Mouse (Mus musculus) heart, embryonic 11.5 days (tissue): Measurements from ENCODE around the gene Fbxl16. TPM values are rescaled to one million over a fixed set of nuclear protein-coding genes. Genes with fewer than 3 reads are reported as not detected.

Experiments used
- ATAC-seq: fragments of 200-750 bp; cut with Nextera tagmentation; replicated peaks from 2 replicates; pipeline ENCODE4 v1.8.0; 2017; ENCODE audit warnings: moderate library complexity; ENCODE audit not compliant: insufficient number of reproducible peaks, low FRiP score, low TSS enrichment
- H3K27ac ChIP-seq: fragments of 300-500 bp; sonication (generic); 2 replicates; pipeline ENCODE4 v1.5.1; 2014; ENCODE audit warnings: mild to moderate bottlenecking, low read depth, low read length
- H3K27me3 ChIP-seq: fragments of 300-500 bp; sonication (generic); 2 replicates; pipeline ENCODE4 v1.6.1; 2014; ENCODE audit warnings: mild to moderate bottlenecking, low read length, mixed read lengths; ENCODE audit not compliant: control insufficient read depth, insufficient read depth
- H3K36me3 ChIP-seq: fragments of 300-500 bp; sonication (generic); 2 replicates; pipeline ENCODE4 v1.6.1; 2014; ENCODE audit warnings: mild to moderate bottlenecking, low read length, moderate library complexity, mixed read lengths; ENCODE audit not compliant: control insufficient read depth, insufficient read depth
- H3K4me1 ChIP-seq: fragments of 300-500 bp; sonication (generic); 2 replicates; pipeline ENCODE4 v1.6.1; 2014; ENCODE audit warnings: low read length; ENCODE audit not compliant: control insufficient read depth, insufficient read depth
- H3K4me2 ChIP-seq: fragments of 300-500 bp; sonication (generic); 2 replicates; pipeline ENCODE4 v1.6.1; 2014; ENCODE audit warnings: mild to moderate bottlenecking, moderate library complexity
- H3K4me3 ChIP-seq: fragments of 300-500 bp; sonication (generic); 2 replicates; pipeline ENCODE4 v1.5.1; 2014; ENCODE audit warnings: low read depth, low read length
- H3K9ac ChIP-seq: fragments of 300-500 bp; sonication (generic); 2 replicates; pipeline ENCODE4 v1.6.1; 2014; ENCODE audit warnings: mild to moderate bottlenecking, low read depth, low read length, moderate library complexity
- H3K9me3 ChIP-seq: fragments of 300-500 bp; sonication (generic); replicated peaks from 2 replicates; pipeline ENCODE4 v1.6.1; 2016; ENCODE audit warnings: low read length; ENCODE audit not compliant: control insufficient read depth
- WGBS: fragments of 180-500 bp; shearing (Covaris S2); extraction: QIAGEN DNeasy Blood & Tissue Kit; methylation state at CpG from one replicate; pipeline ENCODE4 v1.1.7; 2014; ENCODE audit not compliant: insufficient replicate concordance; 5-methylcytosine and 5-hydroxymethylcytosine counted together
- microRNA-seq: library from miRNA; unstranded; fragments of <30 nt; microRNA quantifications from one replicate; pipeline ENCODE4, GENCODE M21; 2016; ENCODE audit warnings: borderline number of aligned reads
- polyA plus RNA-seq: library from polyadenylated mRNA; unstranded; fragments of >200 nt; fragmentation: Nextera tagmentation; extraction: Ambion mirVana; gene quantifications from 2 replicates; pipeline ENCODE4 v1.2.1, GENCODE M21; 2014

Fbxl16 gene
- polyA plus RNA-seq, 1 experiment from 2014 or later = 1.1 TPM

- peak overlapping the region; percentile 93 for H3K9ac ChIP-seq
- H3K4me2 ChIP-seq = peak overlapping the region; percentile 94
- WGBS = under 1% methylated on average over 38 of the region's 42 CpGs
- no peaks in the 10 kb centered on the region for H3K27me3 ChIP-seq
- H3K9me3 ChIP-seq = no peaks in the 10 kb centered on the region
- peak; percentile 36 for ATAC-seq
- peak overlapping the region; percentile 98 for H3K4me3 ChIP-seq
- peak overlapping the region; percentile 88 for H3K27ac ChIP-seq
- H3K4me1 ChIP-seq = peaks cover 8% of the 10 kb centered on the region; the same call in 1 of the 2 replicates
- no peaks in the 10 kb centered on the region for H3K36me3 ChIP-seq
Observed at GRCm38 (mm10) chr17:25867836-25868600, 59.1 kb downstream of the Fbxl16 start.

DNA sequence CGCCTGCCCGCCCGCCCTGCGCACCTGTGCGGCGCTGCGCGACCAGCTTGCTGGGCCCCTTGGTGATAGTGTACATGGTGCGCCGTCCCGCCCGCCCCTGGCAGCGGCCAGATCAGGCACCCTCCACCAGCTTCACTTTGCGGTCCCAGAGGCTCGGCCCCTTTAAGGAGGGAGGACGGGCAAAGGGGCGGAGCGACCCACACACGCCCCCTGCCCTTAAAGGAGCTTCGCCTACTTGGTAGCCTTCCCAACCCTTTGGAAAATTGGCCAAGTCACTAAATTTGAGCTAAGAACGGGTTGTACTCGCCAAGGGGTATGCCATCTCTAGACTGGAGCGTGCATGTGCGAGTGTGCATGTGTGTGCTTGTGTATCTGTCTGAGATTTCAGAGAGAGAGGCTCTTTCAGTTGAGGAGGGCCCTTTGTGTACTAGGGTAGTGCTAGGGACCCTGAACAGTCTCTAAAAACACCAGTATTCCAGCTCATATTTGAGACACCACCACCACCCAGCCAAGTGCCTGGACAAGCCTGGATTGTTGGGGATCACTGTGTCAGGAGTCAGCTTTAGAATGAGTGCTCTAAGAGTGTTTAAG lies 59.8 kb downstream of the Fbxl16 start, which contains the start of gene Mcrip2:
Mcrip2 (minus strand) TSS at position 164 of the 591 bp plus-strand sequence.
- peak within 1 kb of the TSS; percentile 88 for H3K27ac ChIP-seq
- ATAC-seq = peak; percentile 80; the same call in 1 of the 2 replicates
- 0% methylated on average over 24 of the region's 24 CpGs for WGBS
- H3K36me3 ChIP-seq = no peaks in the 10 kb centered on the region
- H3K9me3 ChIP-seq = no peaks in the 10 kb centered on the region
- no peaks in the 10 kb centered on the region for H3K27me3 ChIP-seq
- peak within 1 kb of the TSS; percentile 98 for H3K4me3 ChIP-seq
- H3K4me1 ChIP-seq = peaks cover 8% of the 10 kb centered on the region
- H3K4me2 ChIP-seq = peak within 1 kb of the TSS; percentile 94
- peak within 1 kb of the TSS; percentile 93 for H3K9ac ChIP-seq

GRCm38 (mm10) chr17:25869498-25869897 lies 60.6 kb downstream of the Fbxl16 start:
- H3K4me1 ChIP-seq = peaks cover 13% of the 10 kb centered on the region
- ATAC-seq = no peak
- no peak overlapping the region for H3K4me2 ChIP-seq
- 85% methylated on average over 8 of the region's 8 CpGs for WGBS
- H3K27ac ChIP-seq = no peak overlapping the region
- no peaks in the 10 kb centered on the region for H3K27me3 ChIP-seq
- H3K9me3 ChIP-seq = no peaks in the 10 kb centered on the region
- H3K4me3 ChIP-seq = no peak overlapping the region
- H3K36me3 ChIP-seq = no peaks in the 10 kb centered on the region
- H3K9ac ChIP-seq = no peak overlapping the region

DNA sequence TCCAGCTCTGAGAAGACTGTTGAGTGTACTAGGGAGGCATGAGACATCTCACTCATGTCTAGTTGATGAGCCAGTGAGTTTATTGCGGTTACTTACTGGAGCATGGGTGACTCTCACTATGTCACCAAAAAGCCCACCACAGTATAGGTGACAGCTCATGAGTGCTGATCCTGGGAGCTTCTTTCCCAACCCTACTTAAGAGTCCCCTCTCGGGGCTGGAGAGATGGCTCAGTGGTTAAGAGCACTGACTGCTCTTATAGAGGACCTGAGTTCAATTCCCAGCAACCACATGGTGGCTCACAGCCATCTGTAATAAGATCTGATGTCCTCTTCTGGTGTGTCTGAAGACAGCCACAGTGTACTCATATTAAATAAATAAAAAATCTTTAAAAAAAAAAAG lies 61.1 kb downstream of the Fbxl16 start:
- no peak overlapping the region for H3K27ac ChIP-seq
- H3K4me3 ChIP-seq = no peak overlapping the region
- H3K36me3 ChIP-seq = no peaks in the 10 kb centered on the region
- peaks cover 13% of the 10 kb centered on the region for H3K4me1 ChIP-seq
- ATAC-seq = no peak
- WGBS = 76% methylated on average over 2 of the region's 2 CpGs
- no peak overlapping the region for H3K4me2 ChIP-seq
- no peaks in the 10 kb centered on the region for H3K9me3 ChIP-seq
- H3K27me3 ChIP-seq = no peaks in the 10 kb centered on the region
- no peak overlapping the region for H3K9ac ChIP-seq

Small RNA genes lying within 50 kb of the gene (microRNA-seq; reads per million reads assigned to microRNA genes)
- gene Mir3082 (0.20 reads per million), gene Mir6966 (0.95 reads per million, percentile 12 among the genes with 10 or more reads in this experiment)

Other genes with a start within 250 kb of the Fbxl16 start
- gene Sox8, start 238.4 kb upstream of the Fbxl16 start, polyA plus RNA-seq = 2.0 and 2.9 TPM in 2 replicates
- 32.8 and 34.9 TPM in 2 replicates for gene Lmf1, start 230.0 kb upstream of the Fbxl16 start, polyA plus RNA-seq
- gene Gng13, start 91.9 kb upstream of the Fbxl16 start, polyA plus RNA-seq = 2.1 and 2.7 TPM in 2 replicates
- gene Chtf18, start 81.7 kb upstream of the Fbxl16 start, polyA plus RNA-seq = 12.6 and 12.8 TPM in 2 replicates
- gene Rpusd1, start 81.4 kb upstream of the Fbxl16 start, polyA plus RNA-seq = 11.7 and 12.9 TPM in 2 replicates
- gene Mslnl, start 73.0 kb upstream of the Fbxl16 start, polyA plus RNA-seq = not detected in 2 replicates
- 3.1 and 3.4 TPM in 2 replicates for gene Msln, start 54.7 kb upstream of the Fbxl16 start, polyA plus RNA-seq
- gene Narfl, start 35.3 kb upstream of the Fbxl16 start, polyA plus RNA-seq = 27.9 and 31.8 TPM in 2 replicates
- gene Haghl, start 23.4 kb upstream of the Fbxl16 start, polyA plus RNA-seq = 47.2 and 52.3 TPM in 2 replicates
- gene Ccdc78, start 22.5 kb upstream of the Fbxl16 start, polyA plus RNA-seq = 0.13 TPM in 1 of 2 replicates, not detected in the other
- gene Fam173a, start 16.2 kb upstream of the Fbxl16 start, polyA plus RNA-seq = 71.8 and 74.0 TPM in 2 replicates
- 0.29 TPM in 1 of 2 replicates, not detected in the other for gene AC134908.4, start 13.4 kb upstream of the Fbxl16 start, polyA plus RNA-seq
- gene Metrn, start 11.9 kb upstream of the Fbxl16 start, polyA plus RNA-seq = 6.2 and 8.3 TPM in 2 replicates
- gene Wdr24, start 14.5 kb downstream of the Fbxl16 start, polyA plus RNA-seq = 14.4 and 17.7 TPM in 2 replicates
- gene Jmjd8, start 19.8 kb downstream of the Fbxl16 start, polyA plus RNA-seq = 30.9 and 42.6 TPM in 2 replicates
- 292 and 322 TPM in 2 replicates for gene Stub1, start 24.3 kb downstream of the Fbxl16 start, polyA plus RNA-seq
- 1.9 and 2.5 TPM in 2 replicates for gene Rhbdl1, start 28.2 kb downstream of the Fbxl16 start, polyA plus RNA-seq
- 0.70 and 1.1 TPM in 2 replicates for gene Gm20683, start 32.7 kb downstream of the Fbxl16 start, polyA plus RNA-seq
- gene Rhot2, start 35.8 kb downstream of the Fbxl16 start, polyA plus RNA-seq = 9.6 and 11.9 TPM in 2 replicates
- gene Wdr90, start 52.4 kb downstream of the Fbxl16 start, polyA plus RNA-seq = 12.3 and 14.0 TPM in 2 replicates
- gene Mcrip2, start 59.7 kb downstream of the Fbxl16 start, polyA plus RNA-seq = 160 and 168 TPM in 2 replicates
- gene Mettl26, start 66.0 kb downstream of the Fbxl16 start, polyA plus RNA-seq = 42.7 and 46.0 TPM in 2 replicates
- 0.17 and 0.47 TPM in 2 replicates for gene Wfikkn1, start 71.8 kb downstream of the Fbxl16 start, polyA plus RNA-seq
- 11.0 and 11.7 TPM in 2 replicates for gene Rab40c, start 110.6 kb downstream of the Fbxl16 start, polyA plus RNA-seq
- gene Pigq, start 135.9 kb downstream of the Fbxl16 start, polyA plus RNA-seq = 71.2 and 77.1 TPM in 2 replicates
- 0.34 and 0.42 TPM in 2 replicates for gene Nhlrc4, start 135.9 kb downstream of the Fbxl16 start, polyA plus RNA-seq
- 0.14 and 0.25 TPM in 2 replicates for gene A930017K11Rik, start 143.5 kb downstream of the Fbxl16 start, polyA plus RNA-seq
- 12.7 and 15.2 TPM in 2 replicates for gene Capn15, start 176.7 kb downstream of the Fbxl16 start, polyA plus RNA-seq